Mouse (Mus musculus) cerebellum, postnatal 4 days (tissue): ENCODE data around the gene Trex1.
A peak's percentile ranks its signal among the peaks of the same experiment; 100 is the strongest.

ENCODE experiments used
- DNase-seq, 2 experiments: peaks; one replicate each; pipeline ENCODE4 v3.0.0; 2022; ENCODE audit warnings: low spot score in 2 of 2, mixed read lengths in 1 of 2

The Trex1 gene

GRCm38 (mm10) chr9:109059136-109059903 lies at the start of gene Trex1:
Gene Trex1, minus strand, starts transcription at chr9:109059734.
- DNase-seq, result peak; percentile 79 to 89

GRCm38 (mm10) chr9:109107341-109107740 lies 47.8 kb upstream of the Trex1 start:
- no peak for DNase-seq

- DNase-seq, result no peak
Observed at GRCm38 (mm10) chr9:109105648-109106047, 46.1 kb upstream of the Trex1 start.

GRCm38 (mm10) chr9:109105011-109105410 lies 45.5 kb upstream of the Trex1 start:
- peak in 1 of 2 experiments; percentile 34 for DNase-seq

GRCm38 (mm10) chr9:109104083-109104482 lies 44.5 kb upstream of the Trex1 start:
- DNase-seq, result no peak

- DNase-seq, result no peak
Observed at GRCm38 (mm10) chr9:109103250-109103649, 43.7 kb upstream of the Trex1 start.

GRCm38 (mm10) chr9:109102541-109102940 lies 43.0 kb upstream of the Trex1 start:
- no peak for DNase-seq

- no peak for DNase-seq
Observed at GRCm38 (mm10) chr9:109101933-109102445, 42.5 kb upstream of the Trex1 start.

- no peak for DNase-seq
Observed at GRCm38 (mm10) chr9:109100307-109100928, 40.9 kb upstream of the Trex1 start.

- DNase-seq, result peak in 1 of 2 experiments; percentile 20
Observed at GRCm38 (mm10) chr9:109098969-109099368, 39.4 kb upstream of the Trex1 start.

- no peak for DNase-seq
Observed at GRCm38 (mm10) chr9:109098366-109098765, 38.8 kb upstream of the Trex1 start.

- peak in 1 of 2 experiments; percentile 56 for DNase-seq
Observed at GRCm38 (mm10) chr9:109097831-109098230, 38.3 kb upstream of the Trex1 start.

GRCm38 (mm10) chr9:109097291-109097690 lies 37.8 kb upstream of the Trex1 start:
- DNase-seq, result no peak

- DNase-seq, result no peak
Observed at GRCm38 (mm10) chr9:109096856-109097255, 37.3 kb upstream of the Trex1 start.

- peak in 1 of 2 experiments; percentile 32 for DNase-seq
Observed at GRCm38 (mm10) chr9:109096251-109096661, 36.7 kb upstream of the Trex1 start.

GRCm38 (mm10) chr9:109095137-109095982 lies 35.8 kb upstream of the Trex1 start, which contains the start of gene Plxnb1:
Gene Plxnb1, plus strand, starts transcription at chr9:109095389.
- DNase-seq, result peak; percentile 55 to 83

GRCm38 (mm10) chr9:109094553-109095136 lies 35.1 kb upstream of the Trex1 start:
- DNase-seq, result no peak

GRCm38 (mm10) chr9:109093786-109094552 lies 34.4 kb upstream of the Trex1 start:
- DNase-seq, result peak in 1 of 2 experiments; percentile 36

- DNase-seq, result no peak
Observed at GRCm38 (mm10) chr9:109092799-109093198, 33.3 kb upstream of the Trex1 start.

GRCm38 (mm10) chr9:109091802-109092201 lies 32.3 kb upstream of the Trex1 start:
- DNase-seq, result no peak

- DNase-seq, result no peak
Observed at GRCm38 (mm10) chr9:109090446-109090845, 30.9 kb upstream of the Trex1 start.
